Mouse (Mus musculus) spleen, postnatal 0 days (tissue): ENCODE data around the gene Acp7. TPM values are rescaled to one million over a fixed set of nuclear protein-coding genes. Genes with fewer than 3 reads are reported as not detected.

ENCODE experiments used
- polyA plus RNA-seq: library from polyadenylated mRNA; unstranded; fragments of >200 nt; fragmentation: Nextera tagmentation; extraction: Ambion mirVana; gene quantifications from 2 replicates; pipeline ENCODE4 v1.2.1, GENCODE M21; 2015

Gene Acp7
- not detected in 2 replicates for polyA plus RNA-seq

DNA sequence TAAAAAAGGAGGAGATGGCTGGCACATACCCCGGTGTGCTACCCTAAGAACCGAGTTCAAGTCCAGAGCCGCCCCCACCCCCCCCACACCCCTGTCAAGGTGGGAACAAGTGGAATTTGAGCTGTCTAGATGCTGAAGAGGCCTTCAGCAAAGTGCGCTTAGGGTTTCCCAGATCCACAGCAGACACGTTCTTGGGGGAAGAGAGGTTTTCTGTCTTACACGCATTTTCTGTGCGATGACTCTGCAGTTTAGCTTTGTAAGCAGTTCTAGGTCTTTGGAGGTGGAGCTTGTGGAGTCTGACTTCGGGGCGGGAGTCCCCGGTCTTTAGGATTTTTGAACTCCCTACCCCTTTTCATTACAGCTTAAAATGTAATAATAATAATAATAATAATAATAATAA, at the start of gene Acp7:
Gene Acp7 (minus strand): TSS at position 260 of the 400 bp plus-strand sequence.

DNA sequence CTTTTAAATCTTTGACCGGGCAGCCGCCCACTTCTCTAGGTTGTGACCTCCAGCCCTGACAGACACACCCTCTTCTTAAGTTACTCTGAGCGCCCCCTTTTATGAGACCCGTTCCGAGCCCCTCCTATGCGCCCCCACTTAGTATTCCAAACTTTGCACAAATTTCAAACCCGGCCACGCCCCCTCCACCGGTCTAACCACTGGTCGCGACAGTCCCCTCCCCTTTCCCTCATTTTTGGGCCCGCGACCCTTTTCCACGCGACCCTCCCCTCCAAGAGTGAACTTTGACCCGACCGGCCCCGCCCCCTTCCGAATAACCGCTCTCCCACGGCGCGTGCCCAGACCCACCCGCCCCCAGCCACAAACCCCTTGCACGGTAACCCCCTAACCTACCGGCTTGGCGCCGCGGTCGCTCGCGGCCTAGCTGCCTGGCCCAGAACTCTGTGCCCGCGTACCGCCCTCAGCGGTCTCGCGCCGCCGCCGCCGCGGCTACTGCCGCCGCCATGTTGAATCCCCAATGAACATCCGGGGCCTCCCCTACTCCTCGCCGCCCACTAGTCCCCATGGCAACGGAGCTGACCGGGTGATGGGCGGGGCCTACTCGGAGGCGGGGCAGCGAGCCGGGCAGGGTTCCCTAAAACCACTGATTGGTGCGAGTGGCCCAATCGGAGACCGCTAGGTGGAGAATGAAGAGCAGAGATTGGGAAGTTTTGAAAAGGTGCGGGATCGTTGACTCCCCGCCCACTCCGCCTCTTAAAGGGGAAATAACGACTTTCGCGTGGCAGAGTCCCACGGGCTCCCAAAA, 33.3 kb downstream of the Acp7 start, which contains the start of the genes Samd4b and Pak4:
Gene Samd4b (minus strand): TSS at position 503 of the 805 bp plus-strand sequence.
Gene Pak4 (minus strand): TSS at position 544 of the 805 bp plus-strand sequence.

Other genes starting within 250 kb of the Acp7 start
- 21.9 and 23.0 TPM in 2 replicates for gene Med29, start 238.6 kb downstream of the Acp7 start, polyA plus RNA-seq
- 31.6 and 33.8 TPM in 2 replicates for gene Paf1, start 238.4 kb downstream of the Acp7 start, polyA plus RNA-seq
- 149 and 179 TPM in 2 replicates for gene Gmfg, start 193.9 kb downstream of the Acp7 start, polyA plus RNA-seq
- 0.42 and 0.49 TPM in 2 replicates for gene Lrfn1, start 179.4 kb downstream of the Acp7 start, polyA plus RNA-seq
- gene Ifnl2, start 120.9 kb downstream of the Acp7 start, polyA plus RNA-seq: not detected in 2 replicates
- not detected in 2 replicates for gene Ifnl3, start 108.5 kb downstream of the Acp7 start, polyA plus RNA-seq
- 25.7 and 72.8 TPM in 2 replicates for gene Sycn, start 90.4 kb downstream of the Acp7 start, polyA plus RNA-seq
- not detected in 2 replicates for gene Nccrp1, start 84.1 kb downstream of the Acp7 start, polyA plus RNA-seq
- gene Samd4b, start 33.2 kb downstream of the Acp7 start, polyA plus RNA-seq: 6.6 and 8.0 TPM in 2 replicates
- gene Pak4, start 33.1 kb downstream of the Acp7 start, polyA plus RNA-seq: 8.8 and 9.8 TPM in 2 replicates
- 0.30 and 1.4 TPM in 2 replicates for gene Fbxo27, start 61.5 kb upstream of the Acp7 start, polyA plus RNA-seq
- gene Fbxo17, start 85.5 kb upstream of the Acp7 start, polyA plus RNA-seq: 3.4 and 4.0 TPM in 2 replicates
- gene Mrps12, start 110.5 kb upstream of the Acp7 start, polyA plus RNA-seq: 95.7 and 96.0 TPM in 2 replicates
- gene Sars2, start 110.7 kb upstream of the Acp7 start, polyA plus RNA-seq: 12.4 and 13.7 TPM in 2 replicates
- not detected in 2 replicates for gene Ccer2, start 124.8 kb upstream of the Acp7 start, polyA plus RNA-seq
- gene Sirt2, start 135.4 kb upstream of the Acp7 start, polyA plus RNA-seq: 32.7 and 34.8 TPM in 2 replicates
- gene Nfkbib, start 136.2 kb upstream of the Acp7 start, polyA plus RNA-seq: 29.1 and 31.6 TPM in 2 replicates
- 21.2 and 30.9 TPM in 2 replicates for gene Rinl, start 157.6 kb upstream of the Acp7 start, polyA plus RNA-seq
- gene Hnrnpl, start 177.2 kb upstream of the Acp7 start, polyA plus RNA-seq: 185 and 205 TPM in 2 replicates
- 119 and 141 TPM in 2 replicates for gene Ech1, start 193.9 kb upstream of the Acp7 start, polyA plus RNA-seq
- 9.9 and 12.8 TPM in 2 replicates for gene Lgals4, start 202.5 kb upstream of the Acp7 start, polyA plus RNA-seq
- 4.4 and 4.8 TPM in 2 replicates for gene Lgals7, start 232.5 kb upstream of the Acp7 start, polyA plus RNA-seq